Mouse (Mus musculus): ENCODE data around the gene Rcbtb1.

DNA sequence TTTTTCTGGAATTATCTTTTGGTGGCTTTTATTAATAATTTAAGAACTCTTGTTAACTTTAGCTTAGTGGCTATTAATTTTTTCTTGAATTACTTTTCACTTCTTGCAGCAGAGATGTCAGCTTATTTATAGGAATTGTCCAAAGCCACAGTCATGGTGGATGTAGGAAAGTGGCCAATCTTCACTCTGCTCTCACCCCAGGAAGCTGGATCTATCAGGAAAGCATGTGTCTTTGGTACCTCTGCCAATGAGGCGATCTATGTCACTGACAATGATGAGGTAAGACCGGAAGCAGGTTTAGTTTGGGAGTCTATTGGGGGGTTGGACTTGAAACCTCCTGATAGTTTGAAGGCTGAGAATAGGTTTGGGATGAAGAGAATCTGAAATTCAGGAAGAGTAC is 8.8 kb downstream of the Rcbtb1 start:
- TF ChIP-seq CTCF (IDR thresholded peaks at IDR 0.05; ENCODE audit: borderline replicate concordance, extremely low read depth, insufficient read depth, insufficient read length) (no peak), POLR2A (IDR thresholded peaks at IDR 0.05; ENCODE audit: borderline replicate concordance, extremely low read depth, insufficient read depth, insufficient read length, poor library complexity, severe bottlenecking) (no peak)

Data from brain, embryonic 14.5 days (tissue).